Mouse (Mus musculus): ENCODE data around the gene Por. TPM values are rescaled to one million over a fixed set of nuclear protein-coding genes. Genes with fewer than 3 reads are reported as not detected.

The Por gene
- polyA plus RNA-seq (2012; rRNA removed), result 85.8 and 117 TPM in 2 replicates

GRCm38 (mm10) chr5:135669741-135670275, at the start of gene Por:
Gene Por, plus strand, starts transcription at chr5:135670033.

GRCm38 (mm10) chr5:135632117-135632796, 37.6 kb upstream of the Por start, which contains the start of gene Rhbdd2:
Gene Rhbdd2, plus strand, starts transcription at chr5:135632618.

GRCm38 (mm10) chr5:135743741-135744609, 74.1 kb downstream of the Por start, which contains the start of gene Tmem120a:
Gene Tmem120a, minus strand, starts transcription at chr5:135744448.

GRCm38 (mm10) chr5:135777796-135778470, 108.1 kb downstream of the Por start, which contains the start of gene Styxl1:
Gene Styxl1, minus strand, starts transcription at chr5:135778385.

GRCm38 (mm10) chr5:135778471-135779445, 108.9 kb downstream of the Por start, which contains the start of gene Mdh2:
Gene Mdh2, plus strand, starts transcription at chr5:135778480.

Other genes starting within 250 kb of the Por start
- gene Hip1, start 124.9 kb upstream of the Por start, polyA plus RNA-seq (2012; rRNA removed), result 4.8 and 7.5 TPM in 2 replicates
- not detected in 2 replicates for gene Ccl26, start 106.5 kb upstream of the Por start, polyA plus RNA-seq (2012; rRNA removed)
- gene Ccl24, start 97.0 kb upstream of the Por start, polyA plus RNA-seq (2012; rRNA removed), result 1.3 and 1.6 TPM in 2 replicates
- gene Rhbdd2, start 37.4 kb upstream of the Por start, polyA plus RNA-seq (2012; rRNA removed), result 11.5 and 13.5 TPM in 2 replicates
- gene Tmem120a, start 74.4 kb downstream of the Por start, polyA plus RNA-seq (2012; rRNA removed), result 22.2 and 27.3 TPM in 2 replicates
- 0.04 TPM in 1 of 2 replicates, not detected in the other for gene Styxl1, start 108.4 kb downstream of the Por start, polyA plus RNA-seq (2012; rRNA removed)
- gene Mdh2, start 108.4 kb downstream of the Por start, polyA plus RNA-seq (2012; rRNA removed), result 416 and 600 TPM in 2 replicates
- 0.34 and 0.60 TPM in 2 replicates for gene Srrm3, start 136.9 kb downstream of the Por start, polyA plus RNA-seq (2012; rRNA removed)
- 879 and 2,002 TPM in 2 replicates for gene Hspb1, start 217.9 kb downstream of the Por start, polyA plus RNA-seq (2012; rRNA removed)

Data from stomach, adult 2 months (tissue).